Mouse (Mus musculus) G1E (cell line): ENCODE measurements around the gene Ap2m1.

ENCODE experiments used
- CTCF ChIP-seq: IDR thresholded peaks from 2 replicates; pipeline ENCODE4 v1.5.1; 2012; ENCODE audit warnings: low read depth, low read length, inconsistent platforms, mixed read lengths
- GATA1 ChIP-seq: IDR thresholded peaks from 2 replicates; pipeline ENCODE4 v1.6.1; 2012; ENCODE audit warnings: borderline replicate concordance, low read length, inconsistent platforms, mixed read lengths
- GATA2 ChIP-seq: IDR thresholded peaks from 2 replicates; pipeline ENCODE4 v1.6.1; 2012; ENCODE audit warnings: low read depth, low read length, inconsistent platforms, borderline replicate concordance
- TAL1 ChIP-seq: conservative IDR thresholded peaks from 2 replicates; pipeline ENCODE4 v1.6.1; 2012; ENCODE audit warnings: low read depth, low read length, inconsistent platforms, mixed read lengths

GRCm38 (mm10) chr16:20589366-20589938 lies 54.2 kb downstream of the Ap2m1 start, which contains the start of gene Vwa5b2:
- TF ChIP-seq CTCF (no peak), GATA2 (no peak), TAL1 (no peak), GATA1 (no peak)
